11 mouse cellular contexts compared by ENCODE assay signal in genomic region chr1:38268246-38269042, GRCm38 (mm10).
A peak's percentile ranks its signal among the peaks of the same experiment; 100 is the strongest.
DNase-seq lines count a peak whose midpoint lies in the region; ATAC-seq and TF ChIP-seq lines count a peak whose summit lies in the region.
"Had no signal": no experiment of that assay in that cellular context is flagged by ENCODE, and none has a peak within 500 bp of the region (broad histone marks: within the 10 kb centered on the region; RNA-seq: fewer than 3 reads in every experiment).

No protein-coding gene starts in this region.

- no peak overlapping the region for H3K9ac ChIP-seq in kidney, embryonic 15.5 days
- no peak overlapping the region for H3K9ac ChIP-seq in forebrain, embryonic 12.5 days
- no peak overlapping the region for H3K9ac ChIP-seq in midbrain, postnatal 0 days (replicated peaks; ENCODE audit: low read length, poor library complexity, severe bottlenecking)
- H3K9ac ChIP-seq: intestine, embryonic 15.5 days; liver, embryonic 14.5 days had no signal

- H3K36me3 ChIP-seq in kidney, embryonic 15.5 days: peaks cover 16% of the 10 kb centered on the region; the same call in 1 of the 2 replicates
- H3K36me3 ChIP-seq in forebrain, embryonic 12.5 days (replicated peaks): peaks cover 5% of the 10 kb centered on the region
- peaks cover 30% of the 10 kb centered on the region for H3K36me3 ChIP-seq in hindbrain, embryonic 10.5 days
- no peaks in the 10 kb centered on the region for H3K36me3 ChIP-seq in midbrain, postnatal 0 days (ENCODE audit: insufficient read depth, low read length)
- H3K36me3 ChIP-seq: intestine, embryonic 15.5 days had no signal

- peaks cover 12% of the 10 kb centered on the region for H3K4me1 ChIP-seq in kidney, embryonic 15.5 days
- H3K4me1 ChIP-seq in forebrain, embryonic 12.5 days: peaks cover 18% of the 10 kb centered on the region; the same call in 1 of the 2 replicates
- peaks cover 19% of the 10 kb centered on the region for H3K4me1 ChIP-seq in hindbrain, embryonic 10.5 days (replicated peaks)
- peaks cover 6% of the 10 kb centered on the region; the same call in 1 of the 2 replicates for H3K4me1 ChIP-seq in midbrain, postnatal 0 days (ENCODE audit: insufficient read depth, low read length)

- no peaks in the 10 kb centered on the region for H3K9me3 ChIP-seq in kidney, embryonic 15.5 days (replicated peaks)
- 0 out of 2 replicates have a peak, but pooled peaks cover 5% of the 10 kb centered on the region for H3K9me3 ChIP-seq in forebrain, embryonic 12.5 days
- no peaks in the 10 kb centered on the region for H3K9me3 ChIP-seq in hindbrain, embryonic 10.5 days
- H3K9me3 ChIP-seq in midbrain, postnatal 0 days (ENCODE audit: low read length): no peaks in the 10 kb centered on the region
- H3K9me3 ChIP-seq: intestine, embryonic 15.5 days had no signal

- no peak for DNase-seq in kidney, adult 11 months
- DNase-seq in hindbrain, embryonic 10.5 days (ENCODE audit: low spot score): no peak
- DNase-seq in midbrain, postnatal 0 days (ENCODE audit: low spot score): no peak
- DNase-seq in gastrocnemius, postnatal 25 days: no peak
- DNase-seq in Muller cell, postnatal 12 days (ENCODE audit: inconsistent ontology term): no peak
- DNase-seq: spleen, adult 18-20 months; thymus, adult 2 months had no signal

- 0 out of 2 replicates have a peak overlapping the region, but pooled peaks have one; percentile 14 for H3K27ac ChIP-seq in kidney, embryonic 15.5 days
- peak overlapping the region; percentile 36 for H3K27ac ChIP-seq in forebrain, embryonic 12.5 days
- peak overlapping the region; percentile 71 for H3K27ac ChIP-seq in hindbrain, embryonic 10.5 days
- H3K27ac ChIP-seq in midbrain, postnatal 0 days (ENCODE audit: low read depth, low read length): 0 out of 2 replicates have a peak overlapping the region, but pooled peaks have one; percentile 26
- H3K27ac ChIP-seq: intestine, embryonic 15.5 days; liver, embryonic 14.5 days had no signal

- ATAC-seq in kidney, embryonic 15.5 days (replicated peaks; ENCODE audit: low FRiP score): no peak
- ATAC-seq in forebrain, embryonic 12.5 days (ENCODE audit: low FRiP score): no peak
- ATAC-seq in midbrain, postnatal 0 days (ENCODE audit: low FRiP score): no peak
- ATAC-seq: intestine, embryonic 15.5 days had no signal

- TF ChIP-seq CTCF in midbrain, postnatal 0 days (IDR thresholded peaks at IDR 0.05): no peak

- H3K27me3 ChIP-seq in kidney, embryonic 15.5 days: no peaks in the 10 kb centered on the region
- H3K27me3 ChIP-seq in forebrain, embryonic 12.5 days: 0 out of 2 replicates have a peak, but pooled peaks cover 2% of the 10 kb centered on the region
- H3K27me3 ChIP-seq in hindbrain, embryonic 10.5 days (ENCODE audit: insufficient read depth, poor library complexity, severe bottlenecking): no peaks in the 10 kb centered on the region
- no peaks in the 10 kb centered on the region for H3K27me3 ChIP-seq in midbrain, postnatal 0 days (ENCODE audit: insufficient read depth, low read length)
- H3K27me3 ChIP-seq: intestine, embryonic 15.5 days had no signal

- 0 out of 2 replicates have a peak overlapping the region, but pooled peaks have one; percentile 10 for H3K4me2 ChIP-seq in kidney, embryonic 15.5 days
- H3K4me2 ChIP-seq in forebrain, embryonic 12.5 days: no peak overlapping the region
- H3K4me2 ChIP-seq in midbrain, postnatal 0 days (ENCODE audit: low read depth, low read length, poor library complexity, severe bottlenecking): peak overlapping the region; percentile 2; the same call in 1 of the 2 replicates
- H3K4me2 ChIP-seq: intestine, embryonic 15.5 days had no signal

- no peak overlapping the region for H3K4me3 ChIP-seq in kidney, embryonic 15.5 days (replicated peaks)
- H3K4me3 ChIP-seq in forebrain, embryonic 12.5 days (replicated peaks): no peak overlapping the region
- no peak overlapping the region for H3K4me3 ChIP-seq in hindbrain, embryonic 10.5 days
- H3K4me3 ChIP-seq in midbrain, postnatal 0 days (ENCODE audit: low read depth, low read length): no peak overlapping the region
- H3K4me3 ChIP-seq: intestine, embryonic 15.5 days had no signal

- 36% methylated on average over 20 of the region's 20 CpGs for WGBS in kidney, embryonic 15.5 days
- WGBS in forebrain, embryonic 12.5 days: 60% methylated on average over 20 of the region's 20 CpGs
- WGBS in hindbrain, embryonic 10.5 days: 70% methylated on average over 20 of the region's 20 CpGs
- 43% methylated on average over 20 of the region's 20 CpGs for WGBS in midbrain, postnatal 0 days

Comparison
In these comparisons a context has a peak if more than half of its experiments do, and no peak if none do; other contexts are left out.
1. H3K27ac ChIP-seq: peak in every context shown above with its lines; median percentile 71 in hindbrain, embryonic 10.5 days; 36 in forebrain, embryonic 12.5 days; 26 in midbrain, postnatal 0 days; 14 in kidney, embryonic 15.5 days.